Mouse (Mus musculus): Measurements from ENCODE around the gene Klrg1.

Gene Klrg1

DNA sequence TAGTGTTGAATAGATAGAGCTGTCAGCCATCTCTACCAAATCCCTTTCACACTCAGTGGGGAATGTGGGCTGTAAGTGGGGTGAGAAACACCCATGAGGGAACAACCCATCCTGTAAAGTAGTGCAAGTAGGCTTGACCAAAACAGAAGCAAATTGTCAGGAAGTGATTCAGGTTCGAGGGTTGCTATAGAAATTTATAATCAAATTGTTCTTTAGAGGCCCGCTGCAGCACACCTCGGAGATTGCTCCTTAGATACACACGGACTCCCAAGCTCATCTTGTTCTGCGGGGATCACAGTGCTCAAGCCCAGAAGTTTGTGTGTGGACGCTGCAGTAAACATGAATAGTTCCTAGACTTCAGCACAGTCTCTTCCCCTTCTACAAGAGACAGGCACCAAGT lies at the start of gene Klrg1:
Gene Klrg1, minus strand, starts transcription at position 101 of the 400 bp plus-strand sequence.
- no peak for DNase-seq (ENCODE audit: low spot score in 2 of 2)

DNA sequence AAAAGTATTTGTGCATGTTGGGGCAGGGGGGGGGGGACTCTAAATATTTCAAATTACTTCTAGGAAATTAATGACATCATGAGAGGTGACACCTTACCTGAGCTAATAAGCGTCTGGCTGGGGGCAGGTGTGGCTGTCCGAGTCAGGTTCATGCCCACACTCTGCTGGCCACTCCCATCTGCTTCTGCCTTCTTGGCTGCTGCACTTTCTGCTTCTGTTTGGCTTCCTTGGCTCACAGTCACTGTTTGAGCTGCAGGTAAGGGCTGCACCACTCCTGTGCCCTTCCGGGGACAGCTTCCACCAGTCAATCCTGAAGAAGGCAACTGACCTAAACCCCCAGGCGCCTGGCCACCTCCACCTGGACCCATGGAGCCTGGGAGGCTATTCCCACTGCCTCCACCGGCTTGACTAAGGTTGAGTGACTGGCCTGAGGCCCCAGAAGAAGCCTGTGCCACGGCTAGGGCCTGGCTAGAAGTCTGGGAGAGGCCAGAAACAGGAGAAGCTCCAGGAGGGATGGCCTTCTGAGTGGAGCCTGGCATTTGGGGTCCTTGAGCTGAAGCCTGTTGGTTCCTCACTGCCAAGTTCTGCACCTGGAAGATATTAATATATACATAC lies 42.8 kb upstream of the Klrg1 start:
- no peak for DNase-seq (ENCODE audit: low spot score in 2 of 2)

DNA sequence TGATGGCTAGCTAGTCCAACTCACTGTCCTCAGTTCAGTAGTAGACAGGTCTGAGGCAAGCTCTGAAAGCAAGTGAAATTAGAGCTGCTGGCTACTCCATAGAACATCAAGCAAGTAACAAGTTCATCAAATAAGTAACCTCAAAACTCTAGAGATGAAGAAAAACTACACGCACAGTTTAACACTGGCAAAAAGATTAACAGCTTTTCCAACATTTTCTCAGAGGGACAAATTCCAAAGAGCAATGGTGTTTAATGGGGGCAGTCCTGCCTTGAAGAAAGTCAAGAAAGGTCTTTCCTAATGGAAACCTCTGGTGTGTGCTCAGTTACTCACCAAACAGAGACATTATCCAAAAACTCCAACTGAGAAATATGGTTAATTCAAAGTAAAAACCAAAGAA lies 36.0 kb upstream of the Klrg1 start:
- no peak for DNase-seq (ENCODE audit: low spot score in 2 of 2)

DNA sequence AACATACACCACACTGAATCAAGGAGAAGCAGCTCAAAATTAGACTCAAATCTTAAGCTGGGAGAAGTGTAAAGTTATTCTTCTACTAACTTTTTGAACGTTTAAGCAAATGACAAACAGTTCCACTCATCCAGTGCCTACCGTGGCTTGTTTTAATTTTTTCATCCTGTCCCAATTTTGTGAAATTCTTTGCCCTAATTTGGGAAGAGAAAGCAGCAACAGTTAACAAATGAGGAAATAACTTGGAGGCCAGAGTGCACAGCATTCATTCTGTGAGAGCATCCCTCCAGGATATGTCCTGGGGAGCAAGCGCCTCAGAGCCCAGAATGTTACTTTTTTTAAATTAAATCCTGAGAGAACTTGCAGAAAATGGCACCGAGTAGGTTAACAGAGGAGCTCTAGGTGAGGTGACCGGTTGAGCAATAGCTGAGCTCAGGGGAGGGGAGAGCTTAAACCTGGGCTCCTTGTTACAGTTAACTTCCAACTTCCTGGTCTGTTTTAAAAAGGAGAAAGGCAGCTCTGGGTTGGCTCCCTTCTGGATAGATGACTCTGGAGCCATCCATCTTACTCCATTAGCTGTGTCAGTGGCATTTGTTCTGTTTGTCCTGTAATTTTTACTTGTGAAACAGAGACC lies 27.6 kb upstream of the Klrg1 start:
- no peak for DNase-seq (ENCODE audit: low spot score in 2 of 2)

DNA sequence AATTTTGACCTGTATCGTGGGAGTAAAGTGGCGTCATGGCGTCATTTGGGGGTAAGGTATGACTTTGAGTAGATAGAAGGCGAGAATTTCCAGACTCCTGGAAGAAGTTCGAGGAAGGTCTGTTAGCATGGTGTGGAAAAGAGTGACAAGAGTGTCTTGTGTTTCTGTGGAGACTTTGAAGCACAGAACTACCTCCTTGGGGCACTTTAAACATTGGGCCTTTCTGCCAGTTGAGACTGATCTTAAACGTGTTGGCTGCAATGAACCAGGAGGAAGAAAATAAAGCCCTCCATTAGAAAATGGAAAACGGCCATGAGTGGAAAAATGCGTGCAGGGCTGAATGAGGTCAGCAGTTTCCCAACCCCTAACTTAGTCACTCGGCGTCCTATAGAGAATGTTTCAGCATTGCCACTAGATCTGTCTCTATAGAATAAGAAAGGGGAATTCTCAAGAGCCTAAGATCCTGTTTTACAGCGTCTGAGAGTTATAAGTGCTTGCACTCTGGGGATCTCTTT lies 26.8 kb upstream of the Klrg1 start:
- no peak for DNase-seq (ENCODE audit: low spot score in 2 of 2)

DNA sequence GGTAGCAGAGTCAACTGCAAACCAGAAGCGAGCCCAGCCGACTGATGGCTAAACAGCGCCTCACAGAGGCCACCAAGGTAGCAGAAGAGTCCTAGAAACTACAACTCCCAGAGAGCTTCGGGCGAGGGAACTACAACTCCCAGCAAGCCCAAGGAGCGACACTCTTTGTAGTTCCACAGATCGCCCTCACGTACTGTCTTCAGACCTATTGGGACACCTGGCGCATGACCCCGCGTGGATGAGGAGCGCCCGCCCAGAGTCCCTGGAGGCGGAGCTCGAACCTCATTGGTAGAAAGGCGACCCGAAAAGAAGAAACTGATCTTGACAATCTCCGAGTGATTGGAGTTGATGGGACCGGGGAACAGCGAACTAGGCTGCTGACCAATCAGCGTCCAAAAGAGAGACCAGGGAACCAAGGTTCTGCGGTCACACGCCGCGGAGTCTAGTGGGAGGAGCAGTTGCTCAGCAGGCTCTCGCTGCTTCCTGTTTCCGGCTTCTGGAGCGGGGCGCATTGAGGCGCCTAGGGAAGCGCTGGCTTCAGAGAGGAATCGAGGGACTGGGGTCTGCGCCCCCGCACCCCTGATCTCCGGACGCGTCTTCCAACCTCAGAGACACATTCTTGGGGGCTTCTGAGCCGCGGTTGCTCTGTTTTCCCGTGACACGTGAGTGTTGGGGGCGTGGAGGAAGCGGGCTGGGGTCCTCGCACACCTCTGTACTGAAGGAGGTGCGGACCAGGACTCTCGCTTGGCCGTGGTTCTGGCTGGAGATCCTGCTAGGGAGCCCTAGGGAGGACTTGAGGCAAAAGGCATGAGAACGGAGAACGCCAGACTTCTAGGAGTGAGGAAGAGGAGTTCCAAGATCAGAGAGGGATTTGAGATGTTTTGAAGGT lies 26.1 kb upstream of the Klrg1 start, which contains the start of gene M6pr:
Gene M6pr, plus strand, starts transcription at position 216 of the 889 bp plus-strand sequence.
- DNase-seq (ENCODE audit: low spot score in 2 of 2), result peak; percentile 87 to 89

DNA sequence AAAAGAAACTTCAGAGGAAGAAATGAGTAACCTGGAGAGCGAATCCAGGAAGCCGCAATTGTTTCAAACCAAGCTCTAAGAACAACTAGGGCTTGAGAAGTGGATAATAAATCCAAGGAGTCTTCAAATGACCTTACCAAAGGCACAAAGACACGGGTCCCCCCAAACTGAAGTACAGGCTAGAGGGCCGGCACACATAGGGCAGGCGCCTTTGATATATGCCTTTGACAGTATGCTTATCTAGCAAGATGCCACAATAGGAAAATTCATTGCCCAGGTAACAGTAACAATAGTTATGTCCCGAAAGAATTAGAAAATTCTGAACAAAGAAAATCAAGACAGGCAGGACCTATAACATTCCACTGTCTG lies 25.4 kb upstream of the Klrg1 start:
- DNase-seq (ENCODE audit: low spot score in 2 of 2), result no peak

- no peak for DNase-seq (ENCODE audit: low spot score in 2 of 2)
Measured at GRCm38 (mm10) chr6:122306707-122307106, 24.0 kb upstream of the Klrg1 start.

DNA sequence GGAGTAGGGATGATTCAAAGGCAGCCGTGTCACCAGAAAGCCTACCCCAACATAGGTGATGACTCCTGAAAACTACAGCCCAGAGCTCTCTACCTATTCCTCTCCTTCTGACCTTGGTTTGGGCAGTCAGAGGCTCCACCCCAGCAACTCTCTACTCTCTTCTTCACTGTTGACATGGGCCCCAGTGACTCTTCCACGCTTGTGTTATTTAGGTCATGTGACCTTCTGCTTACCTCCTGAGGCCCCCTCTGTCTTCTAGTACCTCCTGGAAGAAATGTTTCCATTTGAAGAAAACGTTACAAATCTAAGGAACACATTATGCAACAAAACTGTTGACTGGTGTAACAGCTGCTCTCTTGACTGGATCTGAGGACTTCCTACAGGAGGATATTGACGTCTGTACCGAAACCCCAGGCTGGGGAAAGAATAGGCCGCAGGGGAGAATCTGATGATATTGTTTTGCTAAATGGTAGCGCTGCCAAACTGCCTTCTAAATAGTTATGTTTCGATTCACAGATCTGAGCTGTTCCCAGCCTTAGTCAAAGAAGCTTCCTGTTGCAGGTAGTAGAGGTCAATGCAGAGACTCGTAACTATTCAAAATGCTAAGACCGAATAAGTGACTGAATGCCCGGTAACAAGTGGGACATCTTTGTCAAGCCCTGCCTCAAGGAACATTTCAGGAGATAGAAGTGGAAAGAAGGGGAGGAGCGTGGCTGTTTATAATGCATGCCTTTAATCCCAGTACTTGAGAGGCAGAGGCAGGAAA lies 22.3 kb upstream of the Klrg1 start:
- no peak for DNase-seq (ENCODE audit: low spot score in 2 of 2)

- DNase-seq (ENCODE audit: low spot score in 2 of 2), result peak; percentile 73 to 90
Measured at GRCm38 (mm10) chr6:122304355-122304754, 21.7 kb upstream of the Klrg1 start.

DNA sequence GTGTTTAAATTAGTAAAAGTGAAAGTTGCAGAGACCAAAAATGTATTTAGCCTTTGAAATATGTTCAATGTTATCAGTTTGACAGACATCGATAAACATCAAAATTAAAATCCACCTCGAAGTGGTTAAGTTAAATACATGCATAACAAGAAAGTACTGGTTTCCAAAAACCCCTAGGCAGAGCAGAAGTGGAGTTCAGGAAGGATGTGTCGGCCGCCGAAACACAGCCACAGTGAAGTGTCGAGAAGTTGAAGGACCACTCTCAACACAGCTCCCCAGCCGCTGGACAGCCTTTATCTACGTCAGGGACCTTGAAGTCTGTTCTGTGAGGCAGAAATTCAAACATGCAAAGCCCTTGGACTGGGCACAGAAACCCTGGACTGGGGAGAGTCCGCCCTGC lies 20.8 kb upstream of the Klrg1 start:
- no peak for DNase-seq (ENCODE audit: low spot score in 2 of 2)

- DNase-seq (ENCODE audit: low spot score in 2 of 2), result no peak
Measured at GRCm38 (mm10) chr6:122302661-122303060, 20.0 kb upstream of the Klrg1 start.

DNA sequence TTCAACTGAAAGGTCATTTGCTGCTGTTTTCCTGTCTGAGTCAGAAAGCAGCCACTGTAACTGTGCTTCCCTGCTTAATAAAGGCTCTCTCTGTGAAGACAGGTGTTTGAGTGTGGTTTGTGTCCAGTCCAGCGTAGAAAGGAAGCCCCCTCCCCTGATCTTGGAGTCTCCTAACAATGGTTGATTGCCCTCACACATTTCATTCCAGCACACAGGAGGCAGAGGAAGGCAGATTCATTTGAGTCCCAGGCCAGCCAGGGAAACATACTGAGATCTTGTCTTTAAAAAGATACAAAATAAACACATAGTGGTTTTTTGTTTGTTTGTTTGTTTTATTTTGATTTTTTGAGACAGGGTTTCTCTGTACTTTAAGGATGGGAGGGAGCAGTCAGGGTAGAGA lies 19.4 kb upstream of the Klrg1 start:
- no peak for DNase-seq (ENCODE audit: low spot score in 2 of 2)

GRCm38 (mm10) chr6:122299621-122300133 lies 17.0 kb upstream of the Klrg1 start:
- DNase-seq (ENCODE audit: low spot score in 2 of 2), result no peak

- DNase-seq (ENCODE audit: low spot score in 2 of 2), result no peak
Measured at GRCm38 (mm10) chr6:122298223-122298609, 15.5 kb upstream of the Klrg1 start.

DNA sequence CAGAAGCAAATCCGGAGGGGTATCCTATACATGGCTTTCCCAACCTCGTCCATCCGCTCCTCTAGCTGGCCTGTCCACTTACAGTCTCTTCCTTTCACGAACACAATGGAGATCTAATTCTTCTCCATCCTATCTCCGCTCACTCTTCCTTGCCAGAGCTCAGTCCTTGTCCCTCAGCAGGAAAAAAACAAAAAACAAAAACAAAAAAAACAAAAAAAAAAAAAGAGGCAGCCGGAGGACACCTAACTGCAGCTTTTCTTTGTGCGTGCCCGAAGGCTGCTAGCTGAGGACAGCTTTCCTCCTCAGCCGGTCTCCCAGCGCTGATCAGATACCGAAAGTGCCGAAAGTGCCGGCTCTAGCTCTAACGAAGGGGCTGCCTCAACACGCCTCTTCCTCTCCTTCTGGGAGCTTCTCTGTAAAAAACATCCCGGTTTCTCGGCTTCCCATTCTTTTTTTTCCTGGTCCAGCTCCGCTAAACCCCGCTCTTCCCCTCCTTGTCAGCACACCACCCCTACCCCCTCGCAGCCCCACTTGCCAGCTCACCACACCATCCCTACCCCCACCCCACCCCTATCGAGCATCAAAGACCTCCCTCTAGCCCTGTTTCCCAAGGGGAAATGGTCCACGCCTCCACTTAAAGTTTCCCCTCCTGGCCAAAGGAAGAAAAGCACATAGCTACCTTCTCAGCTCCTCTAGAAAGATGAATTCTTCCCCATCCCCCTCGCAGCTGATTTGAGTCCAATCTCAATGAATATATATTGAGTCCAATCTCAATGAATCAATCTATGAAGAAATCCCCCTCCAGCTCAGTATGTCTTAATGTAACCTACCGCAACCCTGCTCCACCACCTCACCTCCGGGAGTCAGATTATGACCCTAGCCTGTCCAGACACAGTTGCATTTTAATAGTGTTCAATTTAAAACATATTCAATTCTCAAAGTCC lies 14.9 kb upstream of the Klrg1 start:
- no peak for DNase-seq (ENCODE audit: low spot score in 2 of 2)

DNA sequence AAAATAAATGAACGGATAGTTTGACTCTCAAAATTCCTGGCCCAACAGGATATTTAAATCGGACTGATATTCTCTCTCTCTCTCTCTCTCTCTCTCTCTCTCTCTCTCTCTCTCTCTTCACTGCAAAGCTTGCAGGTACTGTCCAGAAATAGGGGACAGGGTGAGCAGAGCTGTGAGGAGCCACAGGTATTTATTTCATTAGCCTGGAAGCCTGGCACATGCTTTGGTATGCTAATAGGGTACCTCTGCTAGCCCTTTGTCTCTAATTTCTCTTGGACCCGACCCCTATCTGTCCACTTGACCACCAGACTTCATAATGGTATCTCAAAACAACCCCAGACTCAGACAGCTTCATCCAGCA lies 14.2 kb upstream of the Klrg1 start:
- no peak for DNase-seq (ENCODE audit: low spot score in 2 of 2)

GRCm38 (mm10) chr6:122295242-122295641 lies 12.6 kb upstream of the Klrg1 start:
- DNase-seq (ENCODE audit: low spot score in 2 of 2), result no peak

DNA sequence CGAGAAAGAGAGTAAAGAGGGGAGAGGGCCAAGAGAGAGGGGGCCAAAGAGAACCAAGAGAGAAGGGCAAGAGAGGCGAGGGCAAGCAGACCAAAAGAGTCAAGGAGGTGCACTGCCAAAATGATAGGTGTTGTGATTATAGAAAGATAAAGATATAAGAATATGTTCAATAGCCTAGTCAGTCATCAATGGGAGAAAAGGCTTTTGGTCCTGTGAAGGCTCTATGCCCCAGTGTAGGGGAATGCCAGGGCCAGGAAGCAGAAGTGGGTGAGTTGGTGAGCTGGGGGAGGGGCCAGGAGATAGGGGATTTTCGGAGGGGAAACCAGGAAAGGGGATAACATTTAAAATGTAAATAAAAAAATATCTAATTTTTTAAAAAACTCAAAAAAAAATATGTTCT lies 11.6 kb upstream of the Klrg1 start:
- no peak for DNase-seq (ENCODE audit: low spot score in 2 of 2)

DNA sequence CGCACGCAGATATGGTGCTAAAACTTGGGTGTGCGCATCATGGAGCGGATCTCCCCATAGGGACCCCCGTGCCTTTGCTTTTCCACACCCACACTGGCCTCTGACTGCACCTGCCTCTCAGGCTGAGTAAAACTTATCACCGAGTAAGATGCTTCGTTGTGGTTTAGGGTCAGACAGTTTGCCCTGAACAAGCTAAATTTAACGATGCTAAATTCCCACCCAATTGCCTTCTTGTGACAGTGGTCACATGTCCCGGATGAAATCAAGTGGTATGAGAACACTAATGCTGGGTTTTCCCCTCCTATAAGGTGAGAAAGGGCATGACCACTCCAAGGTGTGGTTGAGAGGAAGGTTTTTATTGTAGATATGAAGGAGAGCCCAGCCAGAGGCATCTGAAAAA lies 11.1 kb upstream of the Klrg1 start:
- no peak for DNase-seq (ENCODE audit: low spot score in 2 of 2)

- DNase-seq (ENCODE audit: low spot score in 2 of 2), result no peak
Measured at GRCm38 (mm10) chr6:122293121-122293520, 10.4 kb upstream of the Klrg1 start.
